Mouse (Mus musculus): ENCODE measurements around the gene Olfr598.
"Not testable (repeated sequence)": the region's sequence is repeated elsewhere in the genome, so short reads cannot be mapped to it uniquely, and the experiment has no call there.

The Olfr598 gene

DNA sequence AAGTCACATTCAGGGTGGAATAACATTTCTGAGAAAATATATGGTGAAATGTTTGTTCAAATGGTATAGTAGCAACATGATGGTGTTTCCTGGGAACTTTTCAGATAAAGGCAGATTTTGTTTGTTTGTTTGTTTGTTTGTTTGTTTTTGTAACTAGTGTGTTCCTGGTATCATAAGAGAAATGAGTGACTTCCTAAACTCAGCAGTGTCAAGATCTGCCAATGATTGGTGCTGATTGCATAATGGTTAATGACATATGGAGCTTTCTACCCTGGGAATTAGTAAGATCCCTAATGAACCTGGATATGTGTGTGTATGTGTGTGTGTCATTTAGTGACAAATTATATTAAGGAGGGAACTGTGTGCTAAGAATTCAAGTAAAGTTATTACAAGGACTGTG, at the start of gene Olfr598:
Gene Olfr598 (plus strand): TSS at position 301 of the 400 bp plus-strand sequence.
- DNase-seq (ENCODE audit: low spot score): no peak

GRCm38 (mm10) chr7:103305348-103305747, 18.0 kb upstream of the Olfr598 start, which contains the start of gene Olfr596:
TSS of gene Olfr596 (plus strand) at chr7:103305648.
- DNase-seq (ENCODE audit: low spot score): not testable (repeated sequence)

GRCm38 (mm10) chr7:103316015-103316414, 7.4 kb upstream of the Olfr598 start, which contains the start of gene Olfr597:
TSS of gene Olfr597 (plus strand) at chr7:103316315.
- not testable (repeated sequence) for DNase-seq (ENCODE audit: low spot score)

DNA sequence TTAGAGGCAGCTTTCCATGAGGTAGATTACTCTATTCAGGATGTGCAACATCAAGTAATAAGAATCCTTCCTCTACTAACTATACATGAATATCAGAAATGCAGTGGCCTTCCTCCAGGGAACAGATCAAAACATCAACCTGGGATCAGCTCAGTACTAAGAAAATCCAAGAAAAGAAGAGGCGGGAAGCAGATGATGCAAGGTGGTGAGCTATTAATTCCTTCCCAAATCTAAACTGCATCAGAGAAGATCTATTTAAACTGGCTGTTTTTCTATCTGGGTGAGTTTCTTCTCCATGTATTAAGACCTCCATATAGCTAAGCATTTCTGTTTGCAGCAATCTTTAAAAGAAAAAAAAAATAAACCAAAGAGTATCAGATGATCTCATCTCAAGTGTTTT, 12.2 kb downstream of the Olfr598 start, which contains the start of gene Olfr599:
Gene Olfr599 (plus strand): TSS at position 301 of the 400 bp plus-strand sequence.
- DNase-seq (ENCODE audit: low spot score): no peak

DNA sequence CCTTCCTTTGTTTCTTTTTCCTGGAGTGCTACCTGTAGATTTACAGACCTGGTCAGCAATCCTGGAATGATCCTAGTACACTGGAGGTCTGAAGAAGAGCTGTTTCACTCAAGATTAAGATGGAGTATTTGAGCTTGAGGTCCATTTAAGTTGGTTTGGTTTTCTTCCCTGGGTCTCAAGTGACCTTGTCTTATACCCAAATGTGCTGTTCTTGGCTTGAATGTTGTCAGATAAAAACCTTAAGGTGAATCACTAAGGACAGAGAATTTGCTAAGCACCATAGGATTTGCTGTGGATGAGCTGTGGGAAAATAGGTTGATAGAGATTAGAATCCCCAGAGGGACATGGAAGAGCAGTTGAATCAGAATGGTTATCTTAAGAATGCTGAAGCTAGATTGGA, 26.2 kb downstream of the Olfr598 start, which contains the start of gene Olfr600:
Gene Olfr600 (minus strand): TSS at position 101 of the 400 bp plus-strand sequence.
- no peak for DNase-seq (ENCODE audit: low spot score)

- DNase-seq (ENCODE audit: low spot score): no peak
Measured at GRCm38 (mm10) chr7:103362555-103362954, 39.2 kb downstream of the Olfr598 start, which contains the start of gene Olfr601. TSS of gene Olfr601 (minus strand) at chr7:103362655.
